Mouse (Mus musculus) cerebellum, adult 9-10 months (tissue): ENCODE results near the gene Rtel1.

ENCODE experiments used
- DNase-seq: peaks from one replicate; pipeline ENCODE4 v3.0.0; 2022

The Rtel1 gene

DNA sequence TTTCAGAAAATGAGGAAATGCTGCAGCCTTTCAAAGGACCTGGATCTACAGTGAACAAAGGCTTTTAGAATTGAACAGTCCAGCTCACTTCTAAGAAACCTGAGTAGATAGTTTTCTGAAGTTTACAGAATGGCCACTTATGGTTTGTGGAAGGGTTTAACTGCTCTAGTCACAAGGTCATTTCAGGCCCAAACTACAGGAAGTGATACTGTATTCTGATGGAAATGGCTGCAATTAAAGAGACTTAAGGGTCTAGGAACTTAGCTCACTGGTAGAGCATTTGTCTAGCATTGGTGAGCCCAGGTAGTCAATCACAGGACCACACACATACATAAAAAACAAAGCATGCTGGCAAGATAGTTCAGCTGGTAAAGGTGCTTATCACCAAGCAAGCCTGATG lies 13.0 kb downstream of the Rtel1 start:
- no peak for DNase-seq

GRCm38 (mm10) chr2:181334023-181334422 lies 14.5 kb downstream of the Rtel1 start:
- DNase-seq = peak; percentile 83

DNA sequence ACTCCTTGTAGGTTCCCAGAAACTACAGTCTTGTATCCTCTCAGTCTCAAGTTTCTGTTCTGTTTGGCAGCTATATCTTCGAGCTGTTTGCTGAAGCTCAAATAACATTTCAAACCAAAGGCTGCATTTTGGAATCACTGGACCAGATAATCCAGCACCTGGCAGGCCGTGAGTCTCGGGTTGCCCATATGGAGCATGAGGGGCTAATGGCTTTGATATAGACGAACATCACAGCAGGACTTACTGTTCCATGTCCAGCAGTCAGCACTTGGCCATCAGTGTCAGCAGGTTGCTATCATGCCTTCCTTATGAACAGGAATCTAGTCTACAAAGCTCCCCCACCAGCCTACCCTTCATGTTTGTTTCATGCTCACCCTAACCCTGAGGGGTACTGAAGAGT lies 20.9 kb downstream of the Rtel1 start:
- DNase-seq = peak; percentile 75

DNA sequence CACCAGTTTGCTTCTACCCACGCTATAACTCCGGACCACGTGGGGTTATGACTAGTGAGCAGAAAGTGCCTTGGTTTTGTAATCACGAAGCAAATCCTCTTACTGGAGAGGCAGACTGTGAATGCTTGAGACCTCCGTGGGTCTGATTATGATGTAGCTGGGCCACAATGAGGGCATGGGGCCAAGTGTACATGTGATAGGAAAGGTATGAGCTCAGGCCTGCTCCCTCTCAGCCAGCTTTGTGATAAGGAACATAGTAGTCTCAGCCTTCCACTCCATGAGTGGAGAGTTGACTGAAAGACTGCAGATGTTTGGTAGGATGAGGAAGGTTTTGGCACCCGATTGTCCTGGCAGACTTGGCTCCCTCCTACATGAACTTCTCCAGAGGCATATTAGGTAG lies 23.2 kb downstream of the Rtel1 start:
- DNase-seq = no peak

GRCm38 (mm10) chr2:181356780-181357179 lies 37.2 kb downstream of the Rtel1 start:
- no peak for DNase-seq

GRCm38 (mm10) chr2:181363946-181364345 lies 44.4 kb downstream of the Rtel1 start:
- no peak for DNase-seq

DNA sequence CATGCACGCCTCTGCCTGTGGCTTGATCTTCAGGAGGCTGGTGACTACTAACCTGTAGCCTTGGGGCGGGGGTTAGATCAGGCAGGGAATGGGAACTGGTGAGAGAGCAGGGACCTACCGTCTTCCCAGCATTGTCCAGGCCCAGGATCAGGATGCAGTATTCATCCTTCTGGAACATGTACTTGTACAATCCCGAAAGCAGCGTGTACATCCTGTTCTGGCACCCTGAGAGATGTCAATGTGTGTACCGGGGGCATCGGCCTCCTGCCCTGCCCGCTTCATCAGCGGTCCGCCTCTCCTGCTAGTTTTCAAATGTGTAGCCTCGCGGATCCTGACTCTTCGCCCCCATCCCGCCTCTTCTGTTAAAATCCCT lies 44.9 kb downstream of the Rtel1 start:
- peak; percentile 38 for DNase-seq

GRCm38 (mm10) chr2:181364860-181365596 lies 45.5 kb downstream of the Rtel1 start, which contains the start of the genes Zgpat and Arfrp1:
Gene Zgpat (plus strand): TSS chr2:181364928.
Gene Arfrp1 (minus strand): TSS chr2:181365404.
- peak; percentile 85 for DNase-seq

- DNase-seq = no peak
These were observed 46.1 kb downstream of the Rtel1 start for GRCm38 (mm10) chr2:181365655-181366075.

- DNase-seq = no peak
These were observed 50.5 kb downstream of the Rtel1 start for GRCm38 (mm10) chr2:181370001-181370400.

DNA sequence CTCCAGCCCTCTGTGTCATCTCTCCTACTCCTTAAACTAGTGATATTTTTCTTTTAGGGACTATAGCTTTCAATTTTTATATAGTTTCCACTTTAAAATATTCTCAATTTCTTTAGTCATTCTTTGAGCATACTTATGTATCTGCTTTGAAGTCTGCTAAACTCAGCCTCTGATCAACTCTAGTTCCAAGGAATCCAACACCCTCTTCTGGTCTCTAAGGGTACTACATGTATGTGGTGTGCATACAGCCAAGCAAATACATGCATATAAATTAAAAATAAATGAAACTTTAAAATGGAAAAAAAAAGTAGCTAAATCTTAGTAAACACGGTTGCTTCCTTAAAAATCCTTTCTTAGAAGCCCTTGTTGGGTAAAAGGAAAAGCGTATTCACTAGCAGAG lies 56.2 kb downstream of the Rtel1 start:
- peak; percentile 49 for DNase-seq

DNA sequence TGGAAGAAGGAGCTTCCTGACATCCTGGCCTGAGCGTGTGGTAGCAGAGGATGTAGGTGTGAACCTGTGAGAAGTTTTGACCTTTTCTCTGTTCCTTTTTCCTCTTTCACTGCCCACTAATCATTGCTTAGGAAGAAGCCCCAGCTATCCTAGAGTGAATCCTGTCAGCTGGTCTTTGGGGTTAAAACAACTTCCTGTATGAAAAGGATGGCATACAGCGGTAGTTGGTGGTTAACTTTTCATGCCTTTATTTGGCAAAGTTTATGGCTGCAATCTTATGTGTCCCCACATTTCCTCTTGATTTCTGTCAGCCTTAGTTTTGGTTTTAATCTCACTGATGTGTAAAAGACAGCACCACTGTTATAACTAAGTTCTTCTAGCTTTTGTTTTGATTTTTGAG lies 57.7 kb downstream of the Rtel1 start:
- no peak for DNase-seq

DNA sequence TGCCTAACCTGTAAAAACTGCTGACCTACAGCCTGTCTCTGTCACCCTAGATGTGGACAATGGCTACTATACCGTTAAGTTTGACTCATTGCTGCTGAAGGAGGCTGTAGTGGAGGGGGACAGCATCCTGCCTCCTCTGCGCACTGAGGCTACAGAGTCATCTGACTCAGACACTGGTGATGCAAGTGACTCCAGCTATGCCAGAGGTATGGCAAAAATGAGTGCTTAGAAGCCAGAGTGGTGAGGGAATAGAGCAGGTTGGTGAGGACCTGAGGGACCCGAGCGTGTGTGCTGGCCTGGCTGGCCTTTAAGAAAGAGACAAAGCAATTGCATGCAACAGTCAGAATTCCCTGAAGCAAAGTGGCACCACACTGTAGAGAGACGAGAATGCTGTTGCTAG lies 59.2 kb downstream of the Rtel1 start:
- no peak for DNase-seq

DNA sequence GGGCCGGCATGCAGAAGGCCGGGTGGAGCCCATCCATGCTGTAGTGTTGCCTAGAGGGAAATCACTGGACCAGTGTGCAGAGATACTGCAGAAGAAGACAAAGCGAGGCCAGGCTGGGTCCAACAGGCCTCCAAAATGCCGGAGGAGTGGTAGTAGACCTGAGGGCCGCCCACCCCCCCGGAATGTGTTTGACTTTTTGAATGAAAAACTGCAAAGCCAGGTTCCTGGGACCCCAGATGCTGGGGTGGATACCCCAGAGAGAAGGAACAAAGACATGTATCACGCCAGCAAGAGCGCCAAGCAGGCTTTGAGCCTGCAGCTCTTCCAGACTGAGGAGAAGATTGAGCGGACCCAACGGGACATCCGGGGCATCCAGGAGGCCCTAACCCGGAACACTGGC lies 60.2 kb downstream of the Rtel1 start, which contains the start of gene Lime1:
Lime1 (plus strand) TSS at position 301 of the 400 bp plus-strand sequence.
- no peak for DNase-seq

DNA sequence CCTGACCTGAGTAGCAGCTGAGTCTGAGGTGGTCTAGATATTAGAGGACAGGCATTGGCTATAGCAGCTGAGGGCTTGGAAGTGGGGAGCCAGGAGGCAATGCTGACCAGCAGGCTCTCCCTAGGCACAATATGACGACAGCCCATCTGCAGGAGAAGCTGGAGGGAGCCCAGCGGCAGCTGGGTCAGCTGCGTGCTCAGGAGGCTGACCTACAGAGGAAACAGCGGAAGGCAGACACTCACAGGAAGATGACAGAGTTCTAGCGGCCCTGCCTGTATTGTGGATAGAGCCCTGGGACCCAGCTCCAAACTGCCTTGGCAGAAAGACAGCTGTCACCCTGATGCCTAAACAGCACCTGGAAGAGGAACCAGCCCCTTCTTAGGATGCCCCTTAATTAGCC lies 60.7 kb downstream of the Rtel1 start:
- DNase-seq = no peak

GRCm38 (mm10) chr2:181381107-181381506 lies 61.6 kb downstream of the Rtel1 start:
- DNase-seq = no peak

GRCm38 (mm10) chr2:181381631-181382306 lies 62.2 kb downstream of the Rtel1 start:
- no peak for DNase-seq

DNA sequence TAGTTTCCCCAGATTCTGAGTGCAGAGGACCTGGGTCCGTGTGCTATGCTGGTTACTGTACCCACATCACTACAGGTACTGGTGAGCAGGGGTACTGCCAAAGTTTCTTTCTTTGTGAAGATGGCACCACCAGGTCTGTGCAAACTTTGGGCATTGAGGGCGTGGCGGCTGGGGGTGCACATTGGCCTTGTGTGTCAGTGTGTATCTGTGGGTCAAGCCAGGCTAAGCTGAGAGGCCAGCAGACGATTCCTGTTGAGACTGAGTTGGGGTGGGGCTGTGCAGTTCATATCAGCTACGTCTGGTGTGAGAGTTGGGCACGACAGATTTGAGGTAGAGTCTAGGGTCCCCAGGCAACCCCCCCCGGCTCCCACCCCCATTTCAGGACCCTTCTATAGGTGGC lies 64.9 kb downstream of the Rtel1 start:
- peak; percentile 38 for DNase-seq

DNA sequence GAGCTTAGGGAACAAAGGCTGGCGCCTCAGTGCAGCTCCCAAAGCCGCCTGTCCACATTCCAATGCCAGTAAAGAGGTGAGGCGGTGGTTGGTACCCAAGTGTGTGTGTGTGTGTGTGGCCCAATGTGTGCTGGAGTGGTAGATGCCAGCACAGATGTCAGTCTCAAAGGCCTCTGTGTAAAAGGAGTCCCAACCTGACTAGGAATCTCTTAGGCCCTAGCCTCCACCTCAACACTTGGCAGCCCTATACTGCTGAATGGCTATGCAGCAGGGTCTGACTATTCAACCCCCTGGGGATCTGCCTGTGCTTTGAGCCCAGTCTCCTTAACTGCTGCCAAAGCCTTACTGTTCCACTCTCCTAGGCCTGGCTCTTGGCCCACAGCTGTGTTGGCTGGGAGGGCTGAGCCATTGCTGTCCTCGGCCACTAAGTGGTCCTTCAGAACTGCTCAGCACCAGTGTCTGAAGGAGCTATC lies 65.4 kb downstream of the Rtel1 start:
- DNase-seq = peak; percentile 58

DNA sequence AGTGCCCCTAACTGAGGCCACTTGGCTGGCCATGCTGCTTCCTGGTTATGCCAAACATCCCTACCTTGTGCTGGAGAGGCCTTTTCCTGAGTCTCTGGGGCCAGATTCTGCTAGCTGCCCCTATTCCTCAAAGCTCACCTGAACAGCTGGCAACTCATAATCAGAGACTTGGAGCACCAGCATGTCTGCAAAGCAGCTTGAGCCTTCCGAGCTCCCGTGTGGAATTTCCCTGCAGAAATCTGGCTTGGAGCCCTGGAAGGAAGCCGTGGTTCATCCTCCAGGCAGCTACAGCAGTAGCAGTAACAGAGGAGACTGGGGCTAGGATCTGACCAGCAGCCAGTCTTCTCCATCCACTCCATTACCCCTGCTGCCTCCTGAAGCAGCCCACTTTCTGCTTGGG lies 66.3 kb downstream of the Rtel1 start:
- DNase-seq = peak; percentile 90

GRCm38 (mm10) chr2:181386663-181387210 lies 67.2 kb downstream of the Rtel1 start:
- no peak for DNase-seq

DNA sequence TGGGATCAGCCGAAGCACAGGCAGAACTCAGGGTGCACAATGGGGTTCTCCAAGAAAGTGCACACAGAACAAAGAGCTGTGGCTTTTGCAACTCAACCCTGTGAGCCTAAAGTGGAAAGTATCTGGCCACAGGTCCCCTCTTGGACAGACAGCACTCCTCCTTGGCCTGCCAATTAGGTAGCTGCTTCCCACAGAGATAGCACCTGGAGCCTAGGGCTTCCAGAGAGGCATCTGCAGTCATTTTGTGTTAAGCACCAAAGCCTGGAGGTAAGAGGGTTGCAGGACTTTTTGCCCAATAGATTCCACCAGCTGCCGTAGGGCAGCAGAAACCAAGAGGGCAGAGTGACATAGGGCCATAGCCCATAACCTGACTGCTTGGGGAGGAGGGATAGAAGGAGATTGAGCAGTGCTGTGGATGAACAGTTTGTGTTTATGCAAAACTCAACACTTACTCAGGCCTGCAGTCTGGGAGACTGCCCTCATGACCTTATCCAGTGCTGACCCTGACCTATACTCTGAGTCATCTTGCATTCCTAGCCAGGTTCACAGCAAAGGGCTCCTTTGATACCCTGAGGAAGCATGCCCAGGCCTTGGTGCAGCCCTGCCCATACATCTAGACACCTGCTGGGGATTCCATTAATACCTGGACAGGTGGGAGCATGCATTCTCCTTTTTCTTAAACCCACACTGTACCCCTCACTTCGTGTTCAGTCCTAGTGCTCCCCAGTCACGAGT lies 70.8 kb downstream of the Rtel1 start:
- DNase-seq = peak; percentile 81

DNA sequence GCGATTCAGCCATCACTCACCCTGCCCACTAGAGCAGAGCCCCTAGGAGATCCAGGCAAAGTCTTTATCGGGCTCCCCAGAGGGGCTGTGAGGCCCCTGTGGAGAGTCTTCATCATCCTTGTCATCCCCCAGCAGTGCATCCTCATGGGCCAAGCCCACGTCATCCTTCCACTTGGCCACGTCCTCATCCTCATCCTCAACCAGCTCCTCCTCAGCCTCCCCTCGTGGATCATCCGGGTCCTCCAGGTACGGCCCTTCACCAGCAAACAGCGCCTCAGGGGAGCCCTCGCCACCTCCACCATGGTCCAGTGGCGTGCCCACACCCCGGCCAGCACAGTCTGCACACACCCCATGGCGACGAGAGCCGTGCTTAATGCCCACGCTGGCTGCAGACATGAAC lies 71.5 kb downstream of the Rtel1 start:
- DNase-seq = no peak
